Mouse (Mus musculus): ENCODE results near the gene Herc1. TPM values are rescaled to one million over a fixed set of nuclear protein-coding genes. Genes with fewer than 3 reads are reported as not detected.

The Herc1 gene
- 42.5 TPM for polyA plus RNA-seq (2014; fragmentation: Illumina TruSeq; extraction: RNeasy Lipid Tissue Mini Kit (QIAGEN cat#74804))

GRCm38 (mm10) chr9:66349860-66350787 lies at the start of gene Herc1:
Gene Herc1, plus strand, starts transcription at chr9:66350450.

GRCm38 (mm10) chr9:66514256-66514770 lies 164.1 kb downstream of the Herc1 start, which contains the start of gene Fbxl22:
Gene Fbxl22, minus strand, starts transcription at chr9:66514593.

Other genes with a start within 250 kb of the Herc1 start
- gene Snx1, start 223.9 kb upstream of the Herc1 start, polyA plus RNA-seq (2014; fragmentation: Illumina TruSeq; extraction: RNeasy Lipid Tissue Mini Kit (QIAGEN cat#74804)), result 114 TPM
- 121 TPM for gene Ciao2a, start 223.8 kb upstream of the Herc1 start, polyA plus RNA-seq (2014; fragmentation: Illumina TruSeq; extraction: RNeasy Lipid Tissue Mini Kit (QIAGEN cat#74804))
- gene Dapk2, start 192.2 kb upstream of the Herc1 start, polyA plus RNA-seq (2014; fragmentation: Illumina TruSeq; extraction: RNeasy Lipid Tissue Mini Kit (QIAGEN cat#74804)), result 1.6 TPM
- 11.3 TPM for gene Fbxl22, start 164.1 kb downstream of the Herc1 start, polyA plus RNA-seq (2014; fragmentation: Illumina TruSeq; extraction: RNeasy Lipid Tissue Mini Kit (QIAGEN cat#74804))
- gene Usp3, start 242.7 kb downstream of the Herc1 start, polyA plus RNA-seq (2014; fragmentation: Illumina TruSeq; extraction: RNeasy Lipid Tissue Mini Kit (QIAGEN cat#74804)), result 232 TPM

All from ovary, adult 10 weeks (tissue).